Mouse (Mus musculus) cerebellum, adult 9-10 months (tissue): ENCODE data around the gene Tmprss9.

Source experiments
- DNase-seq: peaks from one replicate; pipeline ENCODE4 v3.0.0; 2022

Gene Tmprss9

DNA sequence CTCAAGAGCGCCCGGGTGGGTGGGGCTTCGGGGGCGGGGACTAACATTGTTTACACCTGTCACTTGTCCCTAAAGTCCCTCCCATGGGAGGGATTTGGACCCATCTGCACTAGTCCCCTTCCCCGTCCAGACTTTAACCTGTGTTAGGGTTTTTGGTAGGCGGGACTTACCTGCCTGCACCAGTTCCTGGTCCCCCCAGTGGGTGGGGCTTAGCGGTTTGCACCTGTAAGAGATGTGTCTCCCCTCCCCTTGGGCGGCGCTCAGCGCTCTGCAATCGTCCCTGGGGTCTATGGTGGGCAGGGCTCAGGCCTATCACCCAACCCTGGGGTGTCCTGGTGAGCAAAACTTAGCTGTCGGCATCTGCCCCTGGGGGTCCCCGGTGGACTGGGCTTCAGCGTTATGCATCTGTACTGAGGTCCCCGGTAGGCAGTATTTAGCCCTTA lies 45.7 kb downstream of the Tmprss9 start:
- DNase-seq: peak; percentile 75

DNA sequence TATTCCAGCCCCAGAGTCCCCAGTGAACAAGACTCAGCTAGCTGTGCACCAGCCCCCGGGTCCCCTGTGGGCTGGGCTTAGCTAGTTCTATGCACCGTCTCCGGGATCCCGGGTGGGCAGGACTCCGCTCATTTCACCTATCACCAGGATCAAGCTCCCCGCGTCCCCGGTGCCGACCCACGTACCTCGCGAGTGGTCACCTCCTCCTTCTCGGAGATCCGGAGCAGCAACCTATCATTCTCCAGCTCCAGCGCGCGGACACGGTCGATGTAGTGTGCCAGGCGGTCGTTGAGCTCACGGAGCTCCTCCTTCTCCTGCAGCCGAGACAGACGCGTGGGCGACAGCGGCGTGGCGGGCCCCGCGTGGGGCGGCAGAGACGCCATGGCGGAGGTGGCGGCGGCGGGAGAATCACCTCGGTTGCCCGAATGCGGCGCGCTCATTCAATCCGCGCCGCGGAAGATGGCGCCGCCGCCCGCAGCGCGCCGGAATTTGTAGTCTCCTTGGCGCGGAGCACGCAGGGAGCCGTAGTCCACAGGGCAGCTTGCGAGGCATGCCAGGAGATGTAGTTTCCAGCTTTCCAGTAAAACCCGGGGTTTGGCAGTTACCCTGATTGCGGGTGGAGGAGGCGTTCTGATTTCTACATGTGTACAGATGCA lies 46.3 kb downstream of the Tmprss9 start, which contains the start of gene Lmnb2:
Gene Lmnb2, minus strand, starts transcription at position 467 of the 656 bp plus-strand sequence.
- DNase-seq: peak; percentile 89

DNA sequence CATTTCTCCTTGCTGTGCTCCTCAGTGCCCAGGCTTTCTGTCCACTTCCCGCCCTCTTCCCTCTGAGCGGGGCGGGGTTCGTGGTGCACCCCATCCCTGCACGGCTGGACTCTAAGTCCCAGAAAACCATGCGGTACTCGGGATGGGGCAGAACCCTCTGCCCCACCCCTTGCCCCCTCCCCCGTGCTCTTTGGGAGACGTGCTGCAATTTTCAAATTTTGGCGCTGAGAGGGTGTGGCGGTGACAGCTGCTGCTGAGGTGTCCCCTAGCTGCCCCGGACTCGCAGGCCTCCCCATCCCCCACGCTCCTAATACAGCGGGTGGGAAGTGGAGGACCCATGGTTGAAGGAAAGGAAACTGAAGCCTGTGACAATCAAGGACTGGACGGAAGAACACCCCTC lies 50.3 kb downstream of the Tmprss9 start:
- no peak for DNase-seq

DNA sequence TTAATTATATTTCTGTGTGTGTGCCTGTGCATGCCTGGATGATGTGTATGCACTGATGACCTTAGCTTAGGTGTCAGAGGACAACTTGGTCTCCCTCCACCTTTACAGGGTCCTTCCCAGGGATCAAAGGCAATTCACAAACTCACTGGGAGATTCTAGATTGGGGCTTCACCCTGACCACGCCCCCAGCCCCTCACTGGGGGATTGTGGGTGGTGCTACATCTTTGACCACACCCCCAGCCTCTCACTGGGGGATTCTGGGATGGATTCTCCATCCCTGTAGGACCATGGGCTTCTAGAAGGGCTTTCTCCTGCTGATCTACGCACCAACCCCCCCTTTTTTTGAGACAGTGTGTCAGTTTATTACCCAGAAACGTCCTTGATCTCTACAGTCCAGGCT lies 53.8 kb downstream of the Tmprss9 start:
- DNase-seq: peak; percentile 37

DNA sequence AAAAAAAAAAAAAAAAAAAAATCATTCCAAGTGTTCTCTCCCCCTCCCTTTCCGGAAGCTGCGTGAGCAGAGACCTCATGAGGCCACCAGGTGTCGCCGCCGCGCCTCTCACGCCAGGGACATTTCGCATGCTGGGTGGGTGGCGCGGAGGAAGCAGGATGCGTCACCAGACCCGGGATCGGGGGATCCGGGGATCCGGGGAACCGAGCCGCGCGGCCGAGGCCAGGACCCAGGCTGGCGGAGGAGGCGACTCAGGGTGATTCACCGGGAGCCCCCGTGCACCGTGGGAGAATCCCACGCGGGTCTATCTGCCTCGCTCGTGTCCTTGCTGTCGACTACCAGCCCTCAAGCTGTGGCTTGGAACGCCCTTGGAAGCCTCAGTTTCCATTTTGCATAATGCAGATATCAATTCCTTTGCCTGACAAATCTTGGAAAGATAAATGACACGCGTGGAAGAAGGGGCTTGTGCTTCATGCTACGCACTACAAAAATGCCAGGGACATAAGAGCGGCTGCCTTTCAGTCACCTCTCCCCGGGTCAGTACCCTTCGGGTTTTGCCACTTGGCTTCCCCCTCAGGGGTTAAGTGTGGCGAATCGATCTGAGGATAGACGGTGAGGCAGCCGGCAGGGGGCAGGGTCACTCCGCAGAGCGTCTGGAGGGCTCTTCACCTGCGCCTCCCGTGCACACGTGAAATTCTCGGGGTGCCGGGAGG lies 57.1 kb downstream of the Tmprss9 start:
- DNase-seq: peak; percentile 94

DNA sequence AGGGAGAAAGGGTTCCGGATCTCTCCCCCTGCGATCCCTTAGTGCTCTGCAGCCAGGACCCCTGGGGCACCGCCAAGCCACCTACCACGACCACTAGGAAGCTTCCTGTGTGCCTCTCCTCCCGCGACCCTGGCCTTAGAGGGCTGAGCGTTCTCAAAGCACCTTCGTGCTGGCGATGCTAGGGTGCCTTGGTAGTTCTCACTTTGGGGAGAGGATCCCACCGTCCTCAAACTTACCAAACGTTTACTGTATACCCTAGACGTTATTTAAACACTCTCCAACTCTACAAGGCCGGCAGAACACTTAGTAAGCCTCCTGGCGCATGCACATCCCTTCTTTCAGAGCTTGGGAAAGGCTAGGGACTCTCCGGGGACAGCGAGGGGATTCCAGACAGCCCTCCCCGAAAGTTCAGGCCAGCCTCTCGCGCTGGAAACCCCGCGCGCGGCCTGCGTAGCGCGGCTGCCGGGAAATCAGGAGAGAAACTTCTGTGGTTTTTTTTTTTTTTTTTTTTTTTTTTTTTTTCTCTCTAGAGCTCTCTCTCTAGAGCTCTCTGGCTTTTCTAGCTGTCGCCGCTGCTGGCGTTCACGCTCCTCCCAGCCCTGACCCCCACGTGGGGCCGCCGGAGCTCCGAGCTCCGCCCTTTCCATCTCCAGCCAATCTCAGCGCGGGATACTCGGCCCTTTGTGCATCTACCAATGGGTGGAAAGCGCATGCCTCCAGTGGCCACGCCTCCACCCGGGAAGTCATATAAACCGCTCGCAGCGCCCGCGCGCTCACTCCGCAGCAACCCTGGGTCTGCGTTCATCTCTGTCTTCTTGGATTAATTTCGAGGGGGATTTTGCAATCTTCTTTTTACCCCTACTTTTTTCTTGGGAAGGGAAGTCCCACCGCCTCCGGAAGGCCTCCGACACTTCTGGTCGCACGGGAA lies 57.9 kb downstream of the Tmprss9 start, which contains the start of gene Gadd45b:
Gene Gadd45b, plus strand, starts transcription at position 775 of the 928 bp plus-strand sequence.
- peak; percentile 99 for DNase-seq

DNA sequence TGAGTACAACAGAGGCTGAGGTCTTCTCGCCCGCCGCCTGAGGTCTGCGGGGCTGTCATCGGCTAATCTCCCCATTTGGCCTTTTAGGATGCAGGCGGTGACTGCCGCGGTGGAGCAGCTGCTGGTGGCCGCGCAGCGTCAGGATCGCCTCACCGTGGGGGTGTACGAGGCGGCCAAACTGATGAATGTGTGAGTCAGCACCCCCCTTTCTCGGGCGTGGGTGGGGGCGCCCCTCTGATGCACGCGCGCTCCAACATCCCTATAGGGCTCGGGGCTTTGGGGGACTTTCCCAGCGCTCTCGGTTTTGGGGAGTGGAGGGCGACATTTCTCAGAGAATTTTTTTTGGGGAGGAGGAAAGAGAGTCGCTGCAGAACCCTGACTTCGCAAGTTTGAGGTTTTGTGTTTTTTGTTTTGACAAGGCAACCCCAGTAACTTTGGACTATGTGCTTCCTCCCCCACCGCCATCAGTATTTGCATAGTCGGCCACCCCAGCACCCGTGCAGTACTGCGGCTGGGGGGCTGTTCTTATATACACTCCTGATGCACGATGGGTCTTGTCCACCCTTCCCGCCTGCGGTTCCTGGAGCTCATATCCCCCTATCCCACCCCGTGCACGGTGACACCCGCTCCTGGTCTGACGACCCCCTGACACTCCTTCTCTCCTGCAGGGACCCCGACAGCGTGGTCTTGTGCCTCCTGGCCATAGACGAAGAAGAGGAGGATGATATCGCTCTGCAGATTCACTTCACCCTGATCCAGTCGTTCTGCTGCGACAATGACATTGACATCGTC lies 58.9 kb downstream of the Tmprss9 start:
- peak; percentile 72 for DNase-seq

DNA sequence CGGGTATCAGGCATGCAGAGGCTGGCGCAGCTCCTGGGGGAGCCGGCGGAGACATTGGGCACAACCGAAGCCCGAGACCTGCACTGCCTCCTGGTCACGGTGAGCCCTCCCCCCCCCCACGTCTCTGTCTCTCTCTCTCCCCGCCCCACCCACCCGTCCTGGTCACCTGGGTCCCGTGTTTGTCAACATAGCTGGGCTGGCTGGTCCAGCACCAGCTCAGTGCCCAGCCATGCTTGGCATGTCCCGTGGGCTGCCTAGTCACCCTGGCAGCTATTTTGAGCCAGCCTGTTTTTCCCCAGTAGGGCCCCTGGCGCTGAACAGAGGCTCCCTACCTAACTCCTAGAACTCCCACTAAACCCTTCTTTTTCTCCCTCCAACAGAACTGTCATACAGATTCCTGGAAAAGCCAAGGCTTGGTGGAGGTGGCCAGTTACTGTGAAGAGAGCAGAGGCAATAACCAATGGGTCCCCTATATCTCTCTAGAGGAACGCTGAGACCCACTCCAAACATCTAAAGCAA lies 59.6 kb downstream of the Tmprss9 start:
- peak; percentile 55 for DNase-seq

DNA sequence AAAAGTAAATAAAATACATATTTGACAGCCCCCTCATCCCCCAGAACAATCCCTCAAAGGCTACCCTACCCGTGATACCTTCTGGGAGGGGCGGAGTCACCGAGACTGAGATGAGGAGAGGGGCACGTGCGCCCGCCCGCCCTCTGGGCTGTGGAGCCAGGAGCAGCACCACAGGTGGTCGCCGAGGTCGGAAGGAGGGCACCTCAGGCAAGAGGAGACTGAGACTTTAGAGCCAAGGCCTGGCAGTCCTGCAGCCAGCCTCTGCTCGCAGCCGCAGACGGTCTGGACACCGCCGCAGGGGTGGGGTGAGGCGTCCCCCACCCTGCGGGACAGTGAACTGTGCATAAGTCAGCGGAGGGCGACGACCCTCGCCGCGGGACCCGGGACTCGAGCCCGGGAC lies 60.0 kb downstream of the Tmprss9 start:
- DNase-seq: no peak

DNA sequence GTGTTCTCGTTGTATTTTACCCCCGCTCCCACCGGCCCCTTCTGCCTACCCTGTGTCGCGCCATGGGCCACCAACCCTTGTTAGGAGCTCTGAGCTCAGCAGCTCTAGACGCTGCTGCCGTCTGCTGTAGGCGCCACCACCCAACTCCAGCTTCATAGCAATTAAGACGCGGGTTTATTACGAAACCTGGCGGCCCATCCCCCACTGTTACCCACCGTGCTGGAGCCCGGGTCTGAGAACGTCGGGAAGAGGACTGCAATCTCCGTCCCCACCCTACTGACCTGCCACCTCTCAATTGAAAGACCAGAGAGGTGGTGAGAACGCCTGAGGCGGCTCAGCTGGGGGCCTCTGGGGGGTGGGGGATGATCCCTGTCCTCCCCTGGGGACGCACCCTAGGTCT lies 60.6 kb downstream of the Tmprss9 start:
- DNase-seq: peak; percentile 48

DNA sequence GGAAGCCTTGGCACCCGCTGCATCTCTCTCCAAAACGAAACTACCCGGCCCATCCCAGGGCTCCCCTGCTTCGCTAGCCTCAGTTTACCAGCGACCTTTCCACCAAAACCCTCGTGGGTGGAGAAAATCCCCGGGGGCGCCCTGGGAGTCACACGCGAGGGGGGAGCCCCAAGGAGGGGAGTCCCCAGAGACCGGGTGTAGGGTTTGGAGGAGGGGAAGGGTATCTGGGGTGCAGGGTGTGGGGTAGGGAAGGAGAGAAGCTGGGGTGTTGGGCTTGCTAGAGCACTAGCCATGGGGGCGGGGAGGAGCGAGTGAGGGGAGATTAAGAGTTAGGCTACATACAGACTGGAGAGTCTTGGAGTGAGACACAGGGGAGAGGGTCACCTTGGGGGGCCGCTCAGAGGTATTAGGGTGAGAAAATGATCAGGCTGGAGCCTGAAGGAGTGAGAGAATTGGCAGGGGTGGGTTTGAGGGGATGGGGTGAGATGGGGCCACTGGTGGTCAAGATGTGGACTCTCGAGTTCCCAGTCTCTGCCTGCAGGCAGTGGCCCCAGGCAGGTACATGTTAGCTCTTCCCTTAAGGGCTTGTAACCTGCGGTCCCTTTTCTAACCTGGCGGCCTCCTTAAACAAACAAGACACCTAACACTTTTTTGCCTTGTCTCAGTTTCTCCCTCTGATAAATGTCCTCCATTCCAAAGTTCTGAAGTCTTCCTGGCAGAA lies 61.2 kb downstream of the Tmprss9 start:
- peak; percentile 45 for DNase-seq

DNA sequence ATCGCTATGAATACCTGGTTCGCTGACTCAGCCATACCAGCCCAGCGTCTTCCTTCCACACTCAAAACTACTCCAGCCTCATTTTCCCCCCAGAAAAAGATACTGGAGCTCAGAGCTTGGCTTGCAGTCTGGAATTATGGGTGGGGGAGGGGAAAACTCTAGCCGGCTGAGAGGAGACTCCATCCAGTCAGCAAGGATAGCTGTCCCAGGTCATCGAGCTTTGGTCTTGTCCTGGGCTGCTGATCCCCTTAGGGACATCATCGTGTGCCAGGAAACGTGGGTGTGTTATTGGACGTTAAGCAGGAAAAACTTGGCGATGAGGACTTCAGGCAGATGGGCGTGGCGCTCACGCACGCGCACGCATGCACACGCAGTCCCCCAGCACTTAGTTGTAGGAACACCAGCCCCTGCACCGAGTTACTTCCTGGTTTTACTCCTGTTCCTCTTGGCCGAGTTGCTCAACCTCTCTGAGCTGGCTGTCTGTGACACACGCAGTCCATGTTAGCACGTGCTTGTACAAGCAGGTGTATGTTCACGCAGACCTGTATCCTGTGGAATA lies 61.9 kb downstream of the Tmprss9 start:
- peak; percentile 45 for DNase-seq

DNA sequence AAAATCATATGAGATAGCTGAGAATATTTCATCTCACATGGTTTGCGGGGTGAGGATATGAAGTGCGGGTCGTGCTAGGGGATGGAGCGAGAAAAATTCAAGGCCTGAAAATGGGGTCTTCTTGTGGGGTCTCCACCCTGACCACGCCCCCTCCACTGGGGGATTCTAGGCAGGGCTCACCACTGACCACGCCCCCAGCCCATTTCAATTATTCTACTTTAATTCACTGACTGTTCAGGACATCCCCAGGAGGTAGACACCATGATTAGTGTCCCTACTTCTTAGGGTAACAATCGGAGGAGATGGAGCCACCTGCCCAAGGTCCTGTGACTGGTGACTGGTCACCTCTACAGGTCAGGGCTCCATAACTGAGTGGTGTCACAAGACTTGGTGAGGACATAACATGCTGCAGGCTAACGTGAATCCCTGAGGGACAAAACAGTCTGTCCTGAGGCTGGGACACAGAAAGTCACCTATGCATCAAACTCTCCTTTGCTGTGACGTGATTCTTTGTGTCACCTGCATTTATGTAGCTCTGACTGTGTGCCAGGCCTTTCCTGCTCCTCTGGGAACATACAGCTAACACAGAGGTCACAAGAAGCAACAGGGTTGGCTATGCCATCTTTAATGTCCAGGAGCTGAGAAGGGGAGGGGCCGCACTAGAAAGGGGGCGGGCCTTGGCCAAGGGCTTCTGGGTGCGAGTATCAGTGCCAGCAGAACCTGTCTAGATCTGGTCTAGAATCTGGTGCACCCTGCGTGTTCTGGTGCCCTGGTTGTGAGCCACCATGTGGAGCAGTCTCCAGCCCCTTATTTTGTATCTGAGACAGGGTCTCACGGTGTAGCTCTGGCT lies 62.7 kb downstream of the Tmprss9 start:
- peak; percentile 29 for DNase-seq

DNA sequence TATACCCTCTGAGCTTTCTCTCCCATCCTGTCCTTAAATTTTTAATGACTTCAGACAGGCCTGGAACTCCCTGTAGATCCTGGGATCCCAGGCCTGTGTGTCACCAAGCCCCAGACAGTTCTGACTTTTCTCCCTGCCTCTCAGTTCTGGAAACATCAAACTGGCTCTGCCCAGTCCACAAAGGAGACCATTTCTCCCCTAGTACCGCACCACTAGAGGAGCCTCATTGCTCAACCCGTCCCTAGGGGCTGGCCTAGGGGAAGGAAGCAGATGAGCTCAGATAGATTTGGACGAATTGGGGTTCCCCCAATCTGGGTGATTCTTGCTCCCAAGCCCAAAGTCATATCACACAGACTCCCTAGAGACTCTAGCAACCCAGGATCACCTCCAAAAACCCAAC lies 63.6 kb downstream of the Tmprss9 start:
- no peak for DNase-seq

DNA sequence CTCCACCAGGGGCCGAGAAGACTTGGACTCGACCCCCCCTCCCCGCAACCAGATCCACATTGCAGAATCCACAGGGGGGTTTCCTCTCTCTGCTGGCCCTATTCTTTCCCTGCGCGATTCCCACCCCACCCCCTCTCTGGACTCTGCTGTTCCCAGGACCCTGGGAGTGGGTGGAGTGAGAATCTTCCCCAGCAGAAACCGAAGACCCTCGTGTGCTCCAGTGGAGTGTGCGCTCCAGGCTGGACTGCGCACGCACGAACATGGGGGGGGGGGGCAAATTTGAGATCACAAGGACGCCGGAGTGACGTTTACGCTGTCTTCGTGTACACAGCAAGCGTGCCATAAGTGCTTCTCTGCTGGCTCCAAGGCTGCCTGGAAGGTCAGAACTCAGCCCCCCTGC lies 64.0 kb downstream of the Tmprss9 start:
- no peak for DNase-seq

DNA sequence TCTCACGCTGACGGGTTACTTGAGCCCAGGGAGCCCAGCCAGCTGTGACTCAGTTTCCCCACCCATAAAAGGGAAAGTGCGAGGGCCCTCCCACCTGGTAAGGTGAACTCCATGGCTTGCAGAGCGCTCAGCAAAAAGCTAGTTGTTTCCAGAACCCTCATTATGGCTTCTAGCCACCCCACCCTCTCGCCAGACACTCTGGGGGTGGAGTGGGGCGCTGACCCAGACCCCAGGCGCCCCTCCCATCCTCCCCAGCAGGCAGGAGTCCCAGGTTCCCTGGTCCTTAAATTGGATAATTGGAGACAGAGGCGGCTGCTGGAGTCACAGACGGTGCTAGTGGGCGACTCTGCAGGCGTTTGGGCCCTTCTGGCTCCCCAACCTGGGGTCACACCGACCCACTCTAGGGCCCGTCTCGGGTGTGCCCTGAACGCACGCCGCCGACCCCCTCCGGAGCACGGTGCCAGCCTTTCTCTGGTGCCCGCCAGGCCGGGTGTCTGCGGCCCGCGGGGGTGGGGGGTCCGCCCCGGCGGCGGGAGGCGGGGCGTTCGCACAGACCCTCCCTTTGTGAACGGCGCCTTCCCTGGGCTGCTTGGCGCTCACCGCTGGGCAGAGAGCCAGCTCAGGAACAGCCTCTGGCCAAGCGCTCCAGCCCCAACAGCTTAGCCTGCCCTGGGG lies 64.6 kb downstream of the Tmprss9 start:
- no peak for DNase-seq

DNA sequence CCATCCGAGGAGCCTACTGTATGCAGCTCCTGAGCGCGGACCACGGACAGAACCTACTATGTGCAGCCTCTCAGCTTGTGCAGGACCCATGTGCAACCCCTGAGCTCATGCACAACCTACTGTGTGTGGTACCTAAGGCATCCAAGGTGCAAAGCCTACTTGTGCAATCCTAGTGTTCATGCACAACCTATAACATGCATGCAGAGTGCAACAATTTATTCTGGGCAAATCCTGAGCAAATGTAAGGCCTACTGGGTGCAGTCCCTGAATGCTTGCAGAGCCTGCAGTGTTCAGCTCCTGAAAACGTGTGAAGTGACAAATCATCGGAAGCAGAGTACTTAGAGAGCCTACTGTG lies 65.1 kb downstream of the Tmprss9 start:
- no peak for DNase-seq

DNA sequence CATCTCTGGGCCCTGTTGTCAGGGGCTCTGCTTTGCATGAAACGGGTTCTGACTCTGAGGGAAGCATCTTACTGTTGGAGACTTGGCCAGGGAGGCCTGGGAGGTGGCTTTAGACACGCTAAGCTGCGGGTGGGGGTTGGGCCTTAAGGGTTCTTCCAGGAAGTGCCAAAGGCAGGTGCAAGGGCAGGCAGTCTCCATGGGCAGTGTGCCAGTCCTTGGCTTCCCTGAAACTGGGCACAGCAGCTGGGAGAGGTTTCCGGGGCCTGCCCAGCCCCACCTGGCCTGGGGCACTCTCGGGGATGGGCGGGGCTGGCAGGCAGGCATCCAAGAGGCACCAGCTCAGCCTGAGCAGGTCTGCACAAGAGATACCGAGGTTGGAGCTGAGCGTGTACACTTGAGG lies 66.0 kb downstream of the Tmprss9 start:
- DNase-seq: no peak

DNA sequence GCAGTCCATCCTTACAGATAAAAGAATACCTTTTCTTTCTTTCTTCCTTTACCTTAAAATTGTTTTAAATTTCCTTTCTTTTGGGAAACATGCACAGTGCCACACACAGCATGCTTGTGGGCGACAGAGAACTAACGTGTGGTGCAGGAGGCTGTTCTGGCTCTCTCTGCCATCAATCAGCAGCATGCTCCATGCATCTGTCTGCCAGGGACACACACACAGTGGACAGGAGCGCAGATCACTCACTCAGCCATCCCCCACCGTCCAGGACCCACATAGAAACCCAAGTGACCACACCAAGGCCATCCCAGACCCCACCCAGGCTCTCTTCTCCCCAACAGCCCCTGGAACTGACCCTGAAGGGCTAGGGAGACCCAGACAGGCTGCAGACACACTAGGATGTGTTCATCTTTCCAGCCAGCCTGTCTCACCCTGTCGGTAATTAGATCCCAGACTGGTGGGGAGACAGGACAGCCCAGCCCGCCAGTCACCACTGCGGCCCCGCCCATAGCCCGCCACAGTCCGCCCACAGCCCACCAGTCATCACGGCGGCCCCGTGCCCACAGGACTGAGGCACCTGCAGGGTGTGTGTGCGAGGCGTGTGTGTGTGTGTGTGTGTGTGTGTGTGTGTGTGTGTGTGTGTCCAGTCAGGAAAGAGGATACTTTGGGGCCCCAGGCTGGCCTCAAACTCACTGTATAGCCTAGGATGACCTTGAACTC lies 67.3 kb downstream of the Tmprss9 start:
- no peak for DNase-seq
